In the genomic region with DNA sequence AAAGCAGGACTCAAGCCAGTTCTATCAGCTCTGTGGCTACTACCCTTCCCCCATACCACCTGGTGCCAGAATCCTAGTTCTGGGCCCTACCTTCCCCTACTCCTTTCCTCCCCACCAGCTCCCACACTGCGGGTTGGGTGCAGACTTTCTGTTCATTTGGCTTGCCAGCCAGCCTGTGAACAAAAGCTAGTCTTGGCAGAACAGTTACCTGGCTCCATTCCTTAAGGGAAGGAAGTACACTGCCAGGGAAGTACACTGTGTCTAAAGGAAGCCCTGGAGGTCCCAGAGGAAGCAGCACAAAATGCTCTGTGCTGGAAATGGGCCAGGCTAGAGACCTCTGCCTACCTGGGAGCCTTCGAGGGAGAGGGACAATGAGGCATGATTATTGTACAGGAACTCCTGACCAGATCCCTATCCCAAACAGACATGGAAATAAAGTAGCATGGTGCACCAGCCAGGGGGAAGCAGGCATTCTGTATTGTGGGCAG, we compare ENCODE assay signal across 10 mouse cellular contexts. TPM values are rescaled to one million over a fixed set of nuclear protein-coding genes. Genes with fewer than 3 reads are reported as not detected.
DNase-seq lines count a peak whose midpoint lies in the region; ATAC-seq lines count a peak whose summit lies in the region.
"Had no signal": no experiment of that assay in that cellular context is flagged by ENCODE, and none has a peak within 500 bp of the region (broad histone marks: within the 10 kb centered on the region; RNA-seq: fewer than 3 reads in every experiment).

Gene Lao1 (plus strand): TSS at position 438 of the 488 bp plus-strand sequence.

- no peak within 1 kb of the TSS for H3K27ac ChIP-seq in forebrain, embryonic 14.5 days (ENCODE audit: low read depth, low read length)
- no peak within 1 kb of the TSS for H3K27ac ChIP-seq in forebrain, embryonic 12.5 days
- no peak within 1 kb of the TSS for H3K27ac ChIP-seq in midbrain, embryonic 13.5 days
- H3K27ac ChIP-seq: lung, embryonic 15.5 days had no signal

- no peaks in the 10 kb centered on the region; the same call in 1 of the 2 replicates for H3K4me1 ChIP-seq in forebrain, embryonic 14.5 days (ENCODE audit: control insufficient read depth, insufficient read depth, low read length)
- H3K4me1 ChIP-seq in forebrain, embryonic 12.5 days, result no peaks in the 10 kb centered on the region
- no peaks in the 10 kb centered on the region for H3K4me1 ChIP-seq in midbrain, embryonic 13.5 days (replicated peaks)
- H3K4me1 ChIP-seq: lung, embryonic 15.5 days had no signal

- H3K9ac ChIP-seq in forebrain, embryonic 14.5 days (ENCODE audit: low read length), result no peak within 1 kb of the TSS
- H3K9ac ChIP-seq in forebrain, embryonic 12.5 days, result no peak within 1 kb of the TSS
- no peak within 1 kb of the TSS for H3K9ac ChIP-seq in midbrain, embryonic 13.5 days (replicated peaks)
- H3K9ac ChIP-seq: lung, embryonic 15.5 days had no signal

- WGBS in forebrain, embryonic 14.5 days, result 63% methylated on average over 2 of the region's 2 CpGs
- 86% methylated on average over 2 of the region's 2 CpGs for WGBS in forebrain, embryonic 12.5 days
- 84% methylated on average over 2 of the region's 2 CpGs for WGBS in midbrain, embryonic 13.5 days

- no peaks in the 10 kb centered on the region for H3K36me3 ChIP-seq in forebrain, embryonic 14.5 days (ENCODE audit: control insufficient read depth, insufficient read depth, low read length)
- no peaks in the 10 kb centered on the region for H3K36me3 ChIP-seq in forebrain, embryonic 12.5 days (replicated peaks)
- no peaks in the 10 kb centered on the region for H3K36me3 ChIP-seq in midbrain, embryonic 13.5 days
- H3K36me3 ChIP-seq: lung, embryonic 15.5 days had no signal

- no peaks in the 10 kb centered on the region for H3K27me3 ChIP-seq in forebrain, embryonic 14.5 days (replicated peaks; ENCODE audit: control insufficient read depth, insufficient read depth, low read length)
- no peaks in the 10 kb centered on the region for H3K27me3 ChIP-seq in forebrain, embryonic 12.5 days
- H3K27me3 ChIP-seq in midbrain, embryonic 13.5 days, result no peaks in the 10 kb centered on the region
- H3K27me3 ChIP-seq: lung, embryonic 15.5 days had no signal

- no peak within 1 kb of the TSS for H3K4me2 ChIP-seq in forebrain, embryonic 14.5 days (ENCODE audit: low read length)
- H3K4me2 ChIP-seq in forebrain, embryonic 12.5 days, result no peak within 1 kb of the TSS
- no peak within 1 kb of the TSS for H3K4me2 ChIP-seq in midbrain, embryonic 13.5 days (replicated peaks)
- H3K4me2 ChIP-seq: lung, embryonic 15.5 days had no signal

- ATAC-seq in forebrain, embryonic 14.5 days, result peak; percentile 54; the same call in 1 of the 2 replicates
- ATAC-seq in forebrain, embryonic 12.5 days (ENCODE audit: low FRiP score), result no peak
- ATAC-seq in megakaryocyte progenitor cell, adult 5-6 weeks (replicated peaks; ENCODE audit: poor library complexity), result no peak
- no peak for ATAC-seq in midbrain, embryonic 13.5 days

- H3K9me3 ChIP-seq in forebrain, embryonic 14.5 days (replicated peaks; ENCODE audit: control insufficient read depth, low read length), result no peaks in the 10 kb centered on the region
- H3K9me3 ChIP-seq in forebrain, embryonic 12.5 days, result no peaks in the 10 kb centered on the region
- no peaks in the 10 kb centered on the region for H3K9me3 ChIP-seq in midbrain, embryonic 13.5 days
- H3K9me3 ChIP-seq: lung, embryonic 15.5 days had no signal

- peak; percentile 58 for DNase-seq in forebrain, embryonic 14.5 days (ENCODE audit: low spot score)
- peak; percentile 23 for DNase-seq in right cerebral cortex, adult 18-20 months
- DNase-seq in right cerebral cortex, postnatal 14 days, result no peak
- DNase-seq in kidney, postnatal 25 days, result peak; percentile 51 to 71
- DNase-seq in skeletal muscle tissue, adult 2 months (ENCODE audit: low read depth, low spot score), result peak; percentile 18

- no peak within 1 kb of the TSS for H3K4me3 ChIP-seq in forebrain, embryonic 14.5 days (ENCODE audit: low read depth, low read length)
- no peak within 1 kb of the TSS for H3K4me3 ChIP-seq in forebrain, embryonic 12.5 days (replicated peaks)
- no peak within 1 kb of the TSS for H3K4me3 ChIP-seq in midbrain, embryonic 13.5 days (replicated peaks)
- H3K4me3 ChIP-seq: lung, embryonic 15.5 days had no signal

RNA-seq across cellular contexts. Expression of gene Lao1, which starts in this region (rescaled TPM):
- polyA plus RNA-seq in forebrain, embryonic 14.5 days (2014; fragmentation: Nextera tagmentation; extraction: Ambion mirVana), result 0.11 and 0.42 TPM in 2 replicates
- not detected in 2 replicates for polyA plus RNA-seq in forebrain, embryonic 12.5 days (2016; fragmentation: Nextera tagmentation; extraction: Ambion mirVana)
- not detected in 2 replicates for total RNA-seq in megakaryocyte progenitor cell, adult 5-6 weeks (2015)
- not detected in 2 replicates for total RNA-seq in megakaryocyte progenitor cell, adult 5-6 weeks (2017)
- not detected in 2 replicates for polyA plus RNA-seq in midbrain, embryonic 13.5 days (2015; fragmentation: Nextera tagmentation; extraction: Ambion mirVana)
- total RNA-seq: hematopoietic stem cell, adult 5-6 weeks had no signal
- polyA plus RNA-seq: lung, embryonic 15.5 days had no signal

Comparison
In these comparisons a context has a peak if more than half of its experiments do, and no peak if none do; other contexts are left out.
1. Peak in DNase-seq and ATAC-seq in forebrain, embryonic 14.5 days; RNA of the gene not detected or under 1 TPM.